Mouse (Mus musculus): ENCODE data around the gene Ciapin1.
A peak's percentile ranks its signal among the peaks of the same experiment; 100 is the strongest.

The Ciapin1 gene

DNA sequence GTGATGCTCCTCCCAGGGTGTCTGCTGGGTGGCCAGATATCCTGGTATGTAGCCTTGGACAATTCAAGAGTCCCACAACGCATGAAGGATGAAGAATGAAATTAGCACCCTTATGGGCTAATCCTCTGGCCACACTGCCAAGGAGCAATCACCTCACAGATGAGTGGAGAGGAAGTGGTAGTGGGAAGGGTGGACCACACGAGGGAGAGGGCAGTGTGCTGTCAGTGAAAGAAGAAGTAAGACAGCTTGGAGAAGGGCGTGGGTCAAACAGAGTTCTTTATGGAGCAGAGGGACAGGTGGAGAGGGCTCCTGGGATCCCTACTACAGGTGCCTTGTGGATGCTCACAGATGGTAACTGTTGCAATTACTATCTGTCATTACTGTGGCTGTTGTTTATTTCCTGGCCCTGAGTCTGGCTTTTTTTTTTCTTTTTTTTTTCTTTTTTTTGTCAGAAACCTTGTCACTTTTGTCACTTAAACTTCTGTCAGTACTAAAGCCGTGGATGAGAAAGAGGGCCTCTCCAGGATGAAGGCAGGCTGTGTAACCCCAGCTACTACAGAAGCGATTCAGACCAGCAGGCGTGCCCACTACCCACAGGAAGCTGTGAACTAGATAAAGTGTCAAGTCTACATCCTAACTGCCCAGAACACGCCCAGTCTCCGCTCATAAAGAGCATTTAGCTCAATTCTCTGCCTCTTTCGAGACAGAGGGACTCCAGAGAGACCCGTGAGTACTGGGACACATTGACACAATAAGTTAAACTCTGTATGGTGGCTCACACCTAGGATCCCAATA is 33.4 kb downstream of the Ciapin1 start:
- no peak for DNase-seq

DNA sequence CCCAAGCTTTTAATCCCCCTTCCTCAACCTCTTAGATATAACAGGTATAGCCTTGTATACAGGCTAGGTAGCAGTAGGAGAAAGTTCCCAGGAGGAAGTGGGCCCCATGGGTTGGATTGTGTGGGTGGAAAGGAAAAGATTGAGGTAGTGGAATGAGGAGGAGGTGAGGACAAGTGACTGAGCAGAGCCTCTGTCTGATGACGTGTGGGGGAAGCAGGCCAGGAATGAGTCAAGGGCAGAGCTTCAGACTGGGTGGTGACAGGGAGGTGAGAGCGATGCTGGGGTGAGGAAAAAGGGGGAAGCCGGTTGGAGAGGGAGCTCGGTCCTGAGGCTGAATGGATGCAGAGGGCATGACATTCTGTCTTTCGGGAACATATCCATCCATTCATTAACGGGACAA is 34.6 kb downstream of the Ciapin1 start:
- no peak for DNase-seq

DNA sequence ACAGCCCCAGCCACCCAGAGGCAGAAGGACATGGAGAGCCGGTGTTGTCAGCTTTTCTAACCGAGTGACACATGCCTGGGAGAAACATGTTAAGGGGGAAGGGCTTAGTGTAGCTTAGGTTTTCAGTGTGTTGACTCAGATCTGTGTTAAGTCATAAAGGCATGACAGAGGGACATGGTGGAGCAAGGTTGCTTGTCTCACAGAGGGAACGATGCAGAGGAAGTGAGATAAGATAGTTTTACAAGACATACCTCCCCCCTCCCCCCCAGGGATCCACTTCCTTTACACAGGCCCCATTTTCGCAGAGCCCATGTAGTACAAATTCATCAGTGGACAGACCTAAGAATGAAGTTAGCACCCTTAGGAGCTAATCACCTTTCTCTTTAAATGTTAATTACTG is 35.8 kb downstream of the Ciapin1 start:
- DNase-seq: no peak

DNA sequence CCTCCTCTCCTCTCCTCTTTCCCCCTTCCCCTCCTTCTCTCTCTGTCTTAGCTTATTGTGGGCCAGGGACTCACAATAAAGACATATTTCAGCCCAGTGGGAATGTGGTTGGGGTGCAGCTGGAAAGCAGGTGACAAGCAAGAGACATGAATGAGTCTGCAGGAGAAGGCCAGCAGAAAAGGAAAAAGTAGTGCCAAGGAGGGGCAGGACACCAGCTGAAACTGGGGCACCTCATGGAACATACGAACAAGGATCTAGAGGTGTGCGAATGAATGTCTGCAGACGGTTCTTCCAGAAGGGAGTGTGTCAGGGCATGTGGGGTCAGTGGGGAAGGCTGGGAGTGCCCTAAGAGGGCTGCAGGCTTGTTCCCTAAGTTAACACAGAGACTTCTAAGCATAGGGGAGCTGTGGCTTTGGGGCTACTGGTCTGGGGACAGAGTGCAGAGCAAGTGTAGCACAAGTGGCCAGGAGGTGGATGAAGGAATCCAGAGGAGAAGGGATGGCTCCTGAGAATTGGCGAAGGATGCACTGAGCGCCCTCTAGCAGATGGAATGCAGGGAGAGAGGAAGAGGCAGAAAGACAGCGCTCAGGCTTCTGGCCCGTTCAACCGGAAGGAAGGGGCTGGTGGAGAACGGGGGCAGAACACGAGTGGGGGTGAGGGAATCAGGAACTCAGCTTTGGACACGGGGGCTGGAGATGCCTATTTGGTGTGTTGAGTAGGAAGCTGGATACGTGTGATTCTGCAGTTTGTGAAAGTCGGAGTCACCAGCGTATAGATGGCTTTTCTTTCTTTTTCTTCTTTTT is 36.7 kb downstream of the Ciapin1 start:
- no peak for DNase-seq

DNA sequence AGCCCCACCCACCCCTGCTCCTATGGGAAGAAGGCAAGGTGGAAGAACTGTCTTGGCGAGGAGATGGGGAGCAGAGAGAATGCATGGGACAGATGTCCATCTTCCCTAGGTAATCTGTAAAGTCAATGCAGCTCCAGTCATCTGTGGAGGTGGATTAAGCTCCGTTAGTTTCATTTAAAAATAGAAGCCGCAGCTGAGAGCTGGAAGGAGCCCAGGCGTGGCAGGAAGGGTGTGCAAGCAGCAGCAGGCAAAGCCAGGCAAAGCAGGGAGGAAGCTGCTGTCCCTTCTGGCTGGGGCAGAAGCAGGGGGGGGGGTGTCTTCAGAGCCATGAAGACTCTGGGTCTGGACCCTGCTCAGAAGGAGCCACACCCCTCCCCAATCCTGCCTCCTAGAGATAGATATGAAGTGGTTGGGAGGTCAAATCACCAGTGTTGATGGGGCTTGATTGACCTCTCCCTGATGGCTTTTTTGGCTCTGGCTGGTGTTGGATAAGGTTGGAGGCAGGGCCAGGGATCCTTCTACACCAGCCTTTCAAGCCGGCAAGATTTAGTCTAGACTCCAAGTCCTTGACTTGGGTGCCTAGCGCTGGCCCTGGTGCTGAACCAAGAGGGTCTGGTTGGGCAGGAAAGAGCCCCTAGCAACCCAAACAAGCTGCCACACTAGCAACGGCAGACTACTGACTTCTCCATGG is 37.7 kb downstream of the Ciapin1 start:
- DNase-seq: no peak

DNA sequence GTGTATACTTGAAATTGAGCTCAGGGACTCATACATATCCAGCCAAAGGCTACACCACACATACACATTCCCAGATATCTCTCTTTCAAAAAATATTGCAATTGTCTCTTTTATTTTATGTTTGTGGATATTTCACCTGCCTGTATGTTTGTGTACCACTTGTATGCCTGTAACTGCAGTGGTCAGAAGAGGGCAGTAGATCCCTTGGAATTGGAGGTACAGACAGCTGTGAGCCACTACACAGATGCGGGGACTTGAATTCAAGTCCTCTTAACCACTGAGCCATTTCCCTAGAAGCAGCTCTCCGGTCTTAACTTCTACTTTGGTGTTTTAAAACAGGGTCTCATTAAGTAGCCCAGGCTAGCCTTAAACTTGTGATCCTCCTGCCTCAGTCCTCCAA is 43.4 kb downstream of the Ciapin1 start:
- DNase-seq: no peak

DNA sequence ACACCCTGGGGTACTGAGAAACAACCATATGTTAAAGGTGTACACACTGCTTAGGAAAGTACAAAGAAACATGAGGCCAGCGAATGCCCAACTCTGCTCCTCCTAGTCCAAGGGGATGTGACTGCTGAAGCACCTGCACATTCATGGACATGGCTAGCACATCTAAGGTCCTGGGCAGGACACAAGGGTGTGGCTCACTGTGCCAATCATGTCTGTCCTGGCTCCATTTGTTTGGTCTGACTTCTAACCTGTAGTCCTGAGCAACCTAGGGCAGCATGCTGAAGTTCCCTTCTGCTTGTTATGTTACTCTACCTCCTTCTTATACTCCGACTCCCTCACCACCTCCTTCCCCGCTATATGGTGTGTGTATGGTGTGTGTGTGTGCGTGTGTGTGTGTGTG is 43.8 kb downstream of the Ciapin1 start:
- DNase-seq: no peak

DNA sequence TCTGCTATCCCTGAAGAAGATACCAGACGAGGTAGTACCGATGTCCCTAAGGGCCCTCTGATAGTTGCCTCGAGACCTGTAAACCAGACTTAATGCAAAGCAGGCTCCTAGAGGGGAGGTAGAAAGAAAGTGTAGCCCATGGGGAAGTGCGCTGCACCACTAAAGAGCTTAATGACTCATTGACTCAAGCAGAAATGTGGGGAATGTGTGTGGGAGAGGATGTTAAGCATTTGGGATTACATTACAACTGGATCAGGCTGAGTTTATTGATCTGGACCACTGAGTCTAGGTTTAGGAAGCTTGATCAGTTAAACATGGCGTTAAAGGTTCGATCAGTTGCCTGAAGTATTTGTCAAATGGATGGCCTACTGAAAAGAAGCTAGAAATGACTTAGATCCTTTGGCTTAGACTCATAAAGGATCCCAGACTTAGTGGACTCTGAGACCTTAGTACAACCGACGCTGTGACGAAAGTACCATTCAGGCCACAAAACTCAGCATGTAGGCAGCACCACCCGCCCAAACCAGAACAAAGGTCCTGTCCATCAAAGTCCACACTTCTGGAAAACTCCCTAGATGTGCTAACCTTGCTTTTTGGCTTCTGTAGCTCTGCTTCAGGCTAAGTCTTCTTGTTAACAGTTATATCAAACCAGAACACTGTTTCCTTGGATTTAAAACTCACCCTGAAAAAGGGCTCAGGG is 48.8 kb downstream of the Ciapin1 start:
- DNase-seq: no peak

DNA sequence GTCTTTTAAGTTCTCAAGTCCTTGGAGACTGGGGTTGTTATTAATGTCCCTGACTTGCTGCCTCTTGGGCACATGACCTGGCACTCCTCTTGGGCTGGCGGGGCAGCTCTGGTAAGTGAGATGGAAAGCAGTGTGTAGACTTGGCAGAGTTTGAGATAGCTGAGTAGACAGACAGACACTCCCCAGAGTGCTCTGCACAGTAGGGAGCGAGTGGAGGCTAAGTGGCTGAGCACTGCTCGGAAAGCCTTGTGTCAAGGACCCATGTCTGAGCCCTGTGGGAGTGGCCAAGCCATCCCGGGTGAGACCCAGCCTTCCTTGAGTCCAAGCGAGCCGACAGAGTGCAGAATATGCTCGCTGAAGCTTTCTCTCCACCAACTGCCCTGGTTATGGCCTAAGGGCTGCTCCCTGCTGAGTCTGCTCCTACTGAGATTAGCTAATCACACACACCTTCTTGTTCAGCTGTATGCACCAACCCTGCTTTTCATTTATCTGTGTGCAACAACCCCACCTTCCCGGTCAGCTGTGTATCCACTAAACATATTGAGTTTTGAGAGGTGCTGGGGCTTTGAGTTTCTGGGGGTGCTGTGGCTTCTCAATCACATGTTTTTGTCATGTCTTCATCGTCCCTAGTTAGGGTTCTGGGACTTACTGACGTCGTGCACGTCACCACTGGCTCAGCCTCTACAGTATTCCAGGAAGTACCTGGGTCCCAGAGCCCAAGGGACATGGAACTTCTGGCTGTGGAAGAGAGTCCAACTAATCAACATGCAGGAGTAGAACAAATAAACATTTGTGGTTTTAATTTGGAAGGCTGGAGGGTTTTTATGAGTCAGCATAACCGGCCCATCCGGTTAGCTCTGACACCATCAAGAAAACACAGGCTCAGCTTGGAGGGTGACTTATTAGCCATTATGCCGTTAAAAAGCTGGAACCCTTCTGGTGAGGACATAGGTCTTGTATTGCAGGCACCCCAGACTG is 50.3 kb downstream of the Ciapin1 start:
- DNase-seq: no peak

DNA sequence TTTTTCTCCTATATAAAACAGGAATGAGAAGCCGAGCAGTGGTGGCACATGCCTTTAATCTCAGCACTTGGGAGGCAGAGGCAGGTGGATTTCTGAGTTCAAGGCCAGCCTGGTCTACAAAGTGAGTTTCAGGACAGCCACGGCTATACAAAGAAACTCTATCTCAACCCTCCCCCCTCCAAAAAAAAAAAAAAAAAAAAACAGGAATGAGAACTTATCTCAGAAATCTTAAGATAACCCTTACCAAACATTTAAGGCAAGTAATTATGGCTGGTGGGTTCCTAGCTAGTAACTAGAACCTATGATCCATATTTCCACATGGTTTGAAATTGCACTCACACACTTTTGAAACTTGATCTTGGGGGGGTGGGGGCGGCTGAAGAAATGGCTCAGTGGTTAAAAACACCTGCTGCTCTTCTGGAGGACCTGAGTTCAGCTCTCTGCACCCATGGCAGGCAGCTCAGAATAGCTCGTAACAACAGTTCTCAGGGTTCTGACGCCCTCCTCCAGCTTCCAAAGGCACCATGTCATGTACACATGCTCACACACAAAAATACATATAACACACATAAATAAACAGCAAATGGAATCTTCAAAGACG is 52.1 kb downstream of the Ciapin1 start:
- DNase-seq: no peak

DNA sequence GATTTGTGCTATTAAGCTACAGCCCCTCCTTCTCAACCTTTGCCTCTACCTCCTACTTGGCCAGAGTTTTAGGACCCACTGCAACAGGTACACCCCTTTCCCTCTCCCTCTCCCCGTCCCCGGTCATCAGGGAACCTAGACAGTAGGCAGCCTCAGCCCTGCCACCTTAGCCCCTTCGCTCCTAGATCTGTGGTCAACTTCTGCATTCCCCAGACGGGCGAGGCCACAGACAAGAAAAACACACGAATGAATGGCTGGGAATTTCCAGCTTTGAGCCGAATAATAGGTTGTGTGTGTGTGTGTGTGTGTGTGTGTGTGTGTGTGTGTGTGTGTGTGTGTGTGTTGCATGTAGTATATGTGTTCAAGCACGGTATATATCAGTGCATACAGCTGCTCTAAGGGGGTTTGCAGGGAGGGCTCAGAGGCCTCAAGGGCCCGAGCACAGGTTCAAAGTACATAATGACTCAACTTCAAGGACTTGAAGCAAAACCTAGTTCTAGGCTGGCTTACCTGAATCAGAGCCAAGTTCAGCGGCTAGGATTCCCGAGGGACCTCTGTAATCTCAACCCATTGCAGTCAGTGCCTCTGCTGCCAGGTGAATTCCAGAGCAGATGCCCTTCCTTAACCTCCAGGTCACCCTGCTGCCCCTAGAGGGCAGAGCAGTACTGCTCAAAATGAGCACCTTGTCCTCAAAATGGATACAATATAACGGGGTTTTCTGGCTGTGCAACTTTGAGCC is 52.7 kb downstream of the Ciapin1 start:
- peak; percentile 40 for DNase-seq

DNA sequence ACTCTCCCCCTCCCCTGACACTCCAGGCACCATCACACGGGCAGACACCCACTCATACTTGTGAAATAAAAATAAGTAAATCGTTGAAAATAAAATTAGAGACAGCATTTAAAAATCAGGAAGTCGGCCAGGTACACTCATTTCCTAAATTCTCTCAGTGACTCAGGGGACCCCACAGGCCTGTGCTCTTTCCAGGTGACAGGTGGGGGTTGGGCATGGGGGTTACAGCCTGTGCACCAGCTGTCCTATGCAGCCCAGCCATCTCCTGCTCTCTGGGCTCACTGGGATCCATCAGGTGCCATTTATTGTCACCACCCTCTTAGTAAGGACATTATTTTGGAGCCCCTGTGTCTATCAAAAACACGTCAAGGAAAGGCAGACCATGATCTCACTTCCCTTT is 54.3 kb downstream of the Ciapin1 start:
- DNase-seq: no peak

DNA sequence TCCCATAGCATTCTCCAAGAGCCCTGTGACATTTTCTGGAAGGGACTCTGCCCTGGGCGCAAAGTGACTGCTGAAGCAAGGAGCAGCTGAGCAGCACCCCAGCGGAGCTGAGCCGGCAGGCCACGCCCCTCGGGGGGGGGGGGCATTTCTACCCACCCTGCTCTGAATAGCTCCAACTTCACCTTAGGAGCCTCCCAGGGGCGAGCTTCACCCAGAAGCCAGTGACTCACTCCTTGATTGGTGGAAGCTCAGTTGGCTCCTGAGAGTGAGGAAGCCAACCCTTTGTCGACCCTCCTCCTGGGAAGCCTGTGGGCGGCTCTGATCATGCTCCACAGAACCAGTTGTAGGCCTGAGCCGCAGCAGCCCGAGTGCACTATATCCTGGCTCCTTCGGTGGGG is 56.3 kb downstream of the Ciapin1 start:
- no peak for DNase-seq

DNA sequence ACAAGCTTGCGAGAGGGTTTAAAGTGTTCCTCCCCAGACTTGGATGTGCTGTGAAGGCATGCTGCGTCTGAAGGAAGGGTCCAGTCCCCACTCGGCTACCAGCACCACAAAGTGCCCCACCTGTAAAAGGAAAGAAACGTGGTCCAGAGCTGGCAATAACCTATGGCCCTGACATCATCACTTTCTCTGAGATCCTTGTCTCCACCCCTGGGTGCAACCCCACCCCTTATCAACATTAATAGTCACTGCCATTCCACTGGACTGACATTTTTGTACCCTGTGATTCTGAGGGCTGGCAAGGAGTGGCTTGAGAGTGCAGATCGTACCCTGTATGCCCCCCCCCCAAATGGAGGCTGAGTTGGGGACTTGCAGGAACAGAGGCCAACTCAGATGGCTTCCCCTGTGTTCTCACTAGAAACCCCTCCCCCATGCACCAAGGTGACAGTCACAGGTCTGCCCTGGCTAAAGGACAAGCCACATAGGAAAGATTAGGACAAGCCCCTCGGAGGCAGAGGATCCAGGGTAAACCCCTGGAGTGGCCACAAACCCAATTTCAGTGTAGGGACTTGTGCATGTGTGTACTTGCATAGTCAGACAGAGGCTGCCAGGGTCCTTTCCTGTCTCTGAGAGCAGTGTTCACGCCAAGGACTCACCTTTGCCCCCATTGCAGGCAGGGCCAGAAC is 56.9 kb downstream of the Ciapin1 start:
- no peak for DNase-seq

DNA sequence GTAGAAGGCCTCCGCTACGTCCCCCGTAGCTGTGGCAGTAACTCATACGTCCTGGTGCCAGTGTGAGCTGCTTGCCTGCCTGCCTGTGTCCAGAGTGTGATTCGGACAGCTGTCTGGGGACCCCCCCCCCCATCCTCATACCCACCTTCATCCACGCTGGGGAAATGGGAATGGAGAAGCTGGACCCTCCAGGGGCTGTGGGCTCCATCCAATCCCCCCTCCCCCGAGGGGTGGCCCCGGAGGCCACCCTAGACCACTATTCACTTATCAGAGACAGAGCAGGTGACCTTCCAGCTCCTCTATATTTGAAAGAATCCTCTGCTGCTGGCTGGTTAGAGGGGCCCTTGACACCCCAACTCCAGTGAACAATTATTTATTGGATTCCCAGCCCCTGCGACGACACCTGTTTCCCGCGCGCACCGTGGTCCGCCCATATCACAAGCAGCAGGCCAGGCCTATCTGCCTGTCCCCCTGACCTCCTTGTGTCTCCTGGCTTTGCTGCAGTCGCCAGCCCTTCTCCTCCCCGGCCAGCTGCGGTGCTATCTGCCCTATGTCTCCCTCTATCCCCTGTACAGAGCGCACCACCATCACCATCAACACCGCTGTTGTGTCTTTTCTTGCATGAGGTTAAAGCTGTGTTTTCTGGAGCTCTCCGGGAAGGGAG is 57.5 kb downstream of the Ciapin1 start:
- no peak for DNase-seq

DNA sequence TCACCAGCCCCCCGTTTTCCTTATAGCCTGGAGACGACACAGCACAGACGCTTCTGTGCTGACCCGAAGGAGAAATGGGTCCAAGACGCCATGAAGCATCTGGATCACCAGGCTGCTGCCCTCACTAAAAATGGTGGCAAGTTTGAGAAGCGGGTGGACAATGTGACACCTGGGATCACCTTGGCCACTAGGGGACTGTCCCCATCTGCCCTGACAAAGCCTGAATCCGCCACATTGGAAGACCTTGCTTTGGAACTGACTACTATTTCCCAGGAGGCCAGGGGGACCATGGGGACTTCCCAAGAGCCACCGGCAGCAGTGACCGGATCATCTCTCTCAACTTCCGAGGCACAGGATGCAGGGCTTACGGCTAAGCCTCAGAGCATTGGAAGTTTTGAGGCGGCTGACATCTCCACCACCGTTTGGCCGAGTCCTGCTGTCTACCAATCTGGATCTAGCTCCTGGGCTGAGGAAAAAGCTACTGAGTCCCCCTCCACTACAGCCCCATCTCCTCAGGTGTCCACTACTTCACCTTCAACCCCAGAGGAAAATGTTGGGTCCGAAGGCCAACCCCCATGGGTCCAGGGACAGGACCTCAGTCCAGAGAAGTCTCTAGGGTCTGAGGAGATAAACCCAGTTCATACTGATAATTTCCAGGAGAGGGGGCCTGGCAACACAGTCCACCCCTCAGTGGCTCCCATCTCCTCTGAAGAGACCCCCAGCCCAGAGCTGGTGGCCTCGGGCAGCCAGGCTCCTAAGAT is 58.4 kb downstream of the Ciapin1 start:
- no peak for DNase-seq

DNA sequence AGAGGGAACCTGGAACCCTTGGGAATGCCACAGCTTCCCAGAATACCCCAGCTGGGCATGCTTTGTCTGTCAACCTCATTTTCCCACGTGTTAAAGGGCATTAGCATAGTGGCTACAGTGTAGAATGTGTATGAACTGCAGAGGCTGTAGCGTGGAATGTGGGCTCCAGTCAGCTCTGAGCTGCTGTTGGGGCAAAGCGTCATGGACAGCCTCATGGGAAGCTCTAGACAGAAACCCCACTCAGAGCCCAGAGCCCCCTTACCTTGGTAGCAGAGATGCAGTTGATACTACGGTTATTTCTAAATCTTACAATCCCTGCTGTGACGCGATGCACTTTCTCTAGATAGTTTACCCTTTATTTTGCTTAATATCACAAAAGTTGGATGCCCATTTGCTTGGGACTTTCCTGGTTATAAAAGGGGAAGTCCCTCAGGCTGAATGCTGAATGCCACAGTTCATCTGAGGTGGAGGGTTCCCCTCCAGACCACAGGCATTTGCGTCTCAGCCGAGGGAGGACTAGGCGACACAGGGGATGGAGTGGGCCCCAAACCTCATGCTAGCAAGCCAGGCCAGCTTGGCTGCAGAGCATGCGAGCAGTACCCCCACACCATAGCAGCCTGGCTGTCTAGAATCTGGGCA is 59.1 kb downstream of the Ciapin1 start:
- DNase-seq: no peak

DNA sequence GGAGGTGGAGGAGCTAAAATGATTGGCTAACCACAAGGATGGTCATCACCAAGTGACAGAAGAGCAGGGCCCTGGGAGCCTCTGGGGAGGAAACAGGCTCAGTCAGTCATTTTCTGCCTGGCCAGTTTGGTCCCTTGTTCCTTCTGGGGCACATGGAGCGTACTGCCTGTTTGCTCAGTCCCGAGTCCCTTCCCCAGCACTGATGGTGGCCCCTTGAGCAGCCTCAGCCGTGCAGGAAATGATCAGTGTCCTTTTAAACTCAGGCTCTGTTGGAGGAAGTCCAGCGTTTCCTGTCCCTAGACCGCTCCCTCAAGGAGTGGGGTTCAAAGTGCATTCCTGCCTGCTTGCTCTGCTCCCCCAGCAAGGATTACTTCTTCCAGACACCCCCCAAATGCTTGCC is 59.7 kb downstream of the Ciapin1 start:
- no peak for DNase-seq
